Mouse (Mus musculus) ovary, postnatal 36 days (tissue): ENCODE measurements around the gene Heg1.

Experiments used
- DNase-seq: peaks from one replicate; pipeline ENCODE4 v3.0.0; 2022; ENCODE audit warnings: low spot score, mixed read lengths

Heg1 gene

DNA sequence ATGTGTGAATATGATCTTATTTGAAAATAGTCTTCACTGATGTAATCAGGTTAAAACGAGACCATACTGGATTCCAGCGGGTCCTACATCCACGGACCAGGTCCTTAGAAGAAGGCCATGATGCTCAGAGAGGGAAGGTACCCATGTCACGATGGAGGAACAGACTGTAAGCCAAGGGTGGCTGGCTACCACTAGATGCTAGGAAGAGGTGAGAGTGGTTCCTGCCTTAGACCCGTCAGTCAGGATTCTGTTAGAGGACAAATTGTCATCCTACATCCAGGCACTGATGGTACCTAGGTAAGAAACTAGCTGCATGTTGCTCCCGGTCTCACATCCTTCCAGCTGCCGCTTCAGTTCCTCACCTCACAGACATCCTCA, 6.9 kb upstream of the Heg1 start:
- DNase-seq: no peak

DNA sequence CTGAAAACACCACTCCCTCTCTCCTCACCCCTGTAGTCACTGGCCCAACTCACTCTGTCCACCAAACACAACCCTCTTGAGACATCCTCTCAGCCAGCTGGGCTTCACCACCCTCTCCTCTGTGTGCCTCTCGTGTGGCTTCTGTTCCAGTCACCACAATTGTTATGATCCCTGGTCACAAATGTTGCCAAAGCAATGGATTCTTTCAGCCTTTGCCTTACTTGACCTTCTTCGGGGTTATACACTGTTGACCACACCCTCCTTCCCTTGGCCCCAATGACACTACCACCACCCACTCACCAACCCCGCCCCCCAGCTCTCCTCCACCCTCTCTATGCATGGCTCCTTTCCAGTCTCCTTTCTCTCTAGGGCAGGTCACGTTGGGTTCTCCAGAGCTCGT, 6.3 kb upstream of the Heg1 start:
- DNase-seq: no peak

DNA sequence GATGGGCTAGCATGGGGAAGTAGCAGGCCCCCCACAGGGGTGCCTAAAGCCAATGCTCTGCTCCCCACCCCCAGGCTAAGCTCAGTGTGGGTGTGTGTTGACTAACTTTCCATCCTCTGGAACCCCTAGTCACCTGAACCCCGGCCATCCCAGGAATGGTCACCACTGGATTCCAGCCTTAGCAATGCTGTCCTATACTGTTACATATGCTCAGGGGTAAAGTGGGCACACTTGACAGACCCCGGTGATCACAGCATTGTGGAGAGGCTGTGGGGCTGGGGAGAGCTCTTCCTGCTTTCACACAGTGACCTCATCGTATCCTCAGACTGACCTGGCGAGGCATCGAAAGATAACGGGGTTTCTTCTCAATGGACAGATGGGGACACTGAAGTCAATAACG, 3.9 kb upstream of the Heg1 start:
- no peak for DNase-seq

DNA sequence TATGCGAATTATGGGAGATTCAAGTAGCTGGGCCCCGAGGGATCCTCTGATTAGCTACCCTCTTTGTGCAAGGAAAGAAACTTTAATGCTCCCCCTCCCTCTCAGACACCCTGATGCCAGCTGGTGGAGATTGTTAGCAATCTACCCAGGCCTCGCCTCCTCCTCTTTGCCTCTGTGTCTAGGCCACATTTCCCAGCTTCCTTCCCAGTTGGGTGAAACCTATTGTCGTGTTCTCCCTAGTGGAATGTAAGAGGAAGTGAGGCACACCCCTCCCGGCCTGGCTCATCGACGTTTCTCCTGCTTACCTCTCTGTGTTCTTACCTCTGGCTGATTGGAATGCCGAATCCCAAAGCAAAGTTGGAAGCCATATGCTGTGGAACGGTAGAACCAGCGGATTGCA, 3.4 kb upstream of the Heg1 start:
- no peak for DNase-seq

DNA sequence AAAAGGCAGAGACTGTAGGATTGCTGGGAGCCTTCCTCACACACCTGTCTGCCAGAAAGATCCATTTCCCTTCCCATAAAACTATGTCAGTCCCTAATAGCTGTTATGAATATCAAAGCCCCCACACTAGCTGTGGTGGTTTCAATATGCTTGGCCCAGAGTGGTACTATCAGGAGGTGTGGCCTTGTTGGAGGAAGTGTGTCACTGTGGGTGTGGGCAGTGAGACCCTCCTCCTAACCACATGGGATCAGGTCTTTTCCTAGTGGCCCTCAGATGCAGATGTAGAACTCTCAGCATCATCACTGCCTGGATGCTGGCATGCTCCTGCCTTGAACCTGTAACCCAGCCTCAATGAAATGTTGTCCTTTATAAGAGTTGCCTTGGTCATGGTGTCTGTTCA, 2.5 kb upstream of the Heg1 start:
- no peak for DNase-seq

DNA sequence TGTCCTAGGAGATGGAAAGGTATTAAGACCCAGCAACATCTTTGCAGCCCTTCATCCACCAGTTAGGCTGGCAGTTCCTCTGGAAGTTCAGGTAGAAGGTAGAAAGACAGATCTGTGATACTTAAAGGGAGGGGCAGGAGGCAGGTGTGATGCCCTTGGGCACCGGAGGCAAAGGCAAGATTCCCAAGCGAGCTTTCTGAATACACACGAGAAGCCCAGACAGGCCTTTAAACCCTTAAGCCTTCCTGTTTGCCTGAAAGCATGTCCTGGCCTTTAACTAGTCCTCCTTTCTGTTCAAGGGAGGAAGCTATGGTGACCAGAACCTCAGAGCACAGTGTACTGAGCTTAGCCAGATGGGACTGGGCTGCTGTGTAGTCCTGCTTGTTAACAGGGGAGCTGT, 1.5 kb upstream of the Heg1 start:
- no peak for DNase-seq

DNA sequence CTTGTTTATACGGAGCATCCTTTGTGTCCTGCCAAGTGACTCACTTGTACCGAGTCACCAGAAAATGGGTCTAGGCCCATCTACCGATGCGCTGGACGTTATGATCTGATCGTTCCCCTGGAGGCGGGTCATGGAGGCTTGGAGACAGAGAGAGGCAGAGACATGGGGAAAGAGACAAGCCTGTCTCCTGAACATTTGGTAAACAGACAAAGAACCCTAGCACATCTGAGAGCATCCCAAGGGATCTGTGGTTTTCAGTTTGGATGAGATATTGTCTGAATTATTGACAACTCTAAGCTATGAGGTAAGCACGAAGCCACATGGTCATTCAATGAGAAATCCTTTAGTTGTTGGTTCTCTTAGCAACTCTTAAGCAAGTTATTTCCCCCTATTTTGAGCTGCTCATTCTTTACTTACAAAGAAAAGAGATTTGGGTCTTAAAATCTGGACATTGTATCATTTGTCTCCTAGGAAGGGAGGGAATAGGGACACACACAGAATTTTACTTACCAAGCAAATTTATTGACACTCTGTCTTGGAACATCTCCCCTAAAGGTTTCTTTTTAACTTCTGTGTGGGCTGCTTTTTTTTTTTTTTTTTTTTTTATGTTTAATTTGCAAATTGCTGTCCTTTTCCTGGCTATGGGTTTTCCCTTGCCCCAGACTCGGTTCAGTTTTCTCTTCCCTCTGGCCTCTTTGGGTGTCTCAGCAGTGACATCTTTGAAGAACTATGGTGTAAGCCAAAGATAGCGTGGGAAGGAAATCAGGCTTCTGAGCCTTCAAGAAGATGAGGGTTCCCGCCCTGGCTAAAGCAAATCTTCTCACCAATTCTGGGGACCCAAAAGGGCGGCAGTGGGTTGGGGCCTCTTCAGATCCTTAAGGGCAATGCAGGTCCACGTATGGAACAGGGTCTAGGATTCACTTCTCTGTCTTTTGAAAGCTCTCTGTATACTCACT, 686 bp upstream of the Heg1 start:
- no peak for DNase-seq

DNA sequence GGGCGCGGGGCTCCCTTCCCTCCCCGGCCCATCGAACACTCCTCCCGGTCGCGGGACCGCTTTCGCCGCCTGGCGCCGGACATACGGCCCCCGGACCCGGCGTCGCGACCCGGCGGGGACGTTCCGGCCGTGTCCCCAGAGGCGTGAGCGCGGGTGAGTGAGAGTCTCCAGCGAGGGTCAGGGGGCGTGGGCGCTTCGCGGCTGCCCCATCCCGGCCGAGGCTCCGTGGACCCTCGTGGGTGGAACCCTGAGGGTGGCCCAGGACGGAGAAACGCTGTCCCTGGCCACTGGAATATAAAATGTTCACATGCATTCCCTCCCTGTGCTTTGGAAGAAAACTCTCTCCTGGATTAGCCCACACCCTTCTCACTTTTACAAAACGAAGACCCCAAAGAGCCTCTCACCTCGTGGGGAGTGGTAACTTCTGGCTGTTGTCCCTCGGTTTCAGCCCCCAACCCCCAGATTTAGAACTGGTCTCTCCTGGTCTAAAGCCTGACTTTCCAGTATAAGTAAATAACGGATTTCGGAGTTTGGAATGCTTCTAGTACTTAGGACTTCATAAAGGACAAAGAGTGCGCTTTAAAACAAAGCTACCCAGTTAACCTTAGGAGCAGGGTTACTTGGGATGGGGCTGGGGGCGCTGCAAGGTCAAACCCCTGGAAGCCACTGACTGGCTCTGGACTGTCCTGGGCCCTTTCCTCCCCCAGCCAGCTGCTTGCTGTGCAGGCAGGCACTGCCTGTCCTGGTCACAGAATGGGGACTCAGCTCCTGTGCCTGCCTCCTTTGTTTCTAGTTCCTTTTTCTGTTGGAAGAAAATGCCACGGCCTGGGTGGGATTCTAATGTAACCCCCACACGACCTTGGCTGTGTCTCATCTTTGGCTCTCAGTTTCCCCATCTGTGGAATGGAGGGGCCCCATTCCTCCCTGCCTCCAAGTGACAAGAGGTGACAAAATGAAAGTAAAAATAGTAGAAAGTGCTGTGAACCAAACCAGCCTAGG, 832 bp downstream of the Heg1 start:
- DNase-seq: no peak

DNA sequence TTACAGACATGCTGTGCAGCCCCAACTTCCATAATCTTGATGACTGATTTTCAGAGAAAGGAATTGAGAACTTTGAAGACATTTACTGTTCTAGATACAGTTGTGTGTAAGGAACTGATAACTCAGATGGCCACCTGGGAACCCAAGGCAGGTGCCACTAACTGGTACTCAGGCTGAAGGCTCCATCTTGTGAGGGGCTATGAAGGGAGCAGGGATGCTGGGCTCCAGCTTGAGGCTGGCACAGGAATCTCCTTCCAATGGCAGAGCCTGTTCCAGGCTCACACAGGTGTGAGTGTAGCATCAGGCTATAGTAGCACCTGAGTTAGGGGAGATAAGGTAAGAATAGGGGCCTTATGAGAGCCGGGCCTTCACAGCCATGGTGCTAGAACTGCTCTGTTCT, 1.9 kb downstream of the Heg1 start:
- DNase-seq: no peak

DNA sequence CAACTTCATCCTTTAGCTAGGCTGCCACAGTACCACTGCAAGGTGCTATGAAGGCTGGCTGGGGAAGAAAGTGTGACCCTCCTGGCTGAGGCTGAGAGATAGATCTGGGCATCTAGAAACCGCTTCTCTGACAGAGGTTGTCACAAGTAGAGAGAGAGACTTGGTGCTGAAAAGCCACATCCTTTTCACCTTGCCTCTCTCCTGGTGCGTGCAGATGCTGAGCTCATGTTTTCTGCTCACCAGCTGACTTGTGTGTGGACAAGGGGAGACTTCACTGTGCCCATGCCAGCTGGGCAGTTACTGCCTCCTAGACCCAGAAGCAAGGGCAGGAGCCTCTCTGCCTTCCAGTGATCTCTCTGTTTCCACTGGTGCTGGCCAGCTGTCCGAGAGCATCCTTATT, 3.6 kb downstream of the Heg1 start:
- DNase-seq: no peak

DNA sequence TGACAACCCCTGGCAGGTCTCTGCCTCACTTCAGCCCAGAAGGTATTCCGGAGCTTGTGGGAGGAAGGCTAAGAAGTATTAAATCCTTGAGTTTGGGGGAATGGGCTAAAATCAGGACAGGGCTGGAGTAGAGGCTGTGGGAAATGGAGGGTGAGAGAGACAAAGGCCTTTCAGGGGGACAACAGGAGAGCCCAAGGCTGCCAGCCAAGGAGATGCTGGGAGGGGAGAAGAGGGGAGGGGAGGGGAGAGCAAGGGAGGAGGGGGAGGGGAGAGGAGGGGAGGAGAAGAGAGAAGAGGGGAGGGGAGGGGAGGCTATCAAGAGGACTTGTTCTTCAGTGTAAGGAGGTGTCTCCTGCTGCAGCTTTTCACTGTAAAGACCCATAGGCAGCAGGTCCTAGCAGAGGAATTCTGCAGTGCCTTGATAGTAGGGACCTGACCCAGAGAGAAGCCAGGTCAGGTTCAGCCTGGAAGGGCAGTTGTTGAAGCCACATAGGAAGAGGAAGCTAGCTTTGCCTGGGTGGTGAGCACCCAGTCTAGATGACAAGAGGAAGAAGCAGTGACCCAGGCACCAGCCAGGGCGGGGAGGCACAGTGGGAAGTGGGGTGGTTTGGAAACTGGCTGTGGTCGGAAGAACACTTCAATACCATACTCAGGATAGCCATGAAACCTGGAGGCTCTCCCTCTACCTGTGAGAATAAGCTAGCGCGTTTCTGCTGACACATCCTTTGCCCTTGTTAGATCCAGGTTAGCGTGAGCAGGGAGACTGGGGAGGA, 7.0 kb downstream of the Heg1 start:
- DNase-seq: no peak

DNA sequence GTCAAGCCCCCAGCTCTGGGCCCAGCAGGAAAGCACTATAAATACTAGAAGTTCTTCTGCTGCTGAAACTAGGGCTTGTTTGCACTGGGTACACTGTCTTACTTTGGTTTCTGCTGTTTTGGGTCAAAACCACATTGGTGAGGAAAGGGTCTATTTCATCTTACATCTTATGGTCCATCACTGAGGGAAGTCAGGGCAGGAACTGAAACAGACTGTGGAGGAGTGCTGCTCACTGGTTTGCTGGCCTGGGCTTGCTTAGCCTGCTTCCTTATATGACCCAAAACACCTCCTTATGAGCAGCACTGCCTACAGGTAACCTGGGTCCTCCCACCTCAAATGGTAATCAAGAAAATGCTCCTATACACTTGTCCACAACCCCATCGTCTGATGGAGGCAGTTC, 9.4 kb downstream of the Heg1 start:
- no peak for DNase-seq

DNA sequence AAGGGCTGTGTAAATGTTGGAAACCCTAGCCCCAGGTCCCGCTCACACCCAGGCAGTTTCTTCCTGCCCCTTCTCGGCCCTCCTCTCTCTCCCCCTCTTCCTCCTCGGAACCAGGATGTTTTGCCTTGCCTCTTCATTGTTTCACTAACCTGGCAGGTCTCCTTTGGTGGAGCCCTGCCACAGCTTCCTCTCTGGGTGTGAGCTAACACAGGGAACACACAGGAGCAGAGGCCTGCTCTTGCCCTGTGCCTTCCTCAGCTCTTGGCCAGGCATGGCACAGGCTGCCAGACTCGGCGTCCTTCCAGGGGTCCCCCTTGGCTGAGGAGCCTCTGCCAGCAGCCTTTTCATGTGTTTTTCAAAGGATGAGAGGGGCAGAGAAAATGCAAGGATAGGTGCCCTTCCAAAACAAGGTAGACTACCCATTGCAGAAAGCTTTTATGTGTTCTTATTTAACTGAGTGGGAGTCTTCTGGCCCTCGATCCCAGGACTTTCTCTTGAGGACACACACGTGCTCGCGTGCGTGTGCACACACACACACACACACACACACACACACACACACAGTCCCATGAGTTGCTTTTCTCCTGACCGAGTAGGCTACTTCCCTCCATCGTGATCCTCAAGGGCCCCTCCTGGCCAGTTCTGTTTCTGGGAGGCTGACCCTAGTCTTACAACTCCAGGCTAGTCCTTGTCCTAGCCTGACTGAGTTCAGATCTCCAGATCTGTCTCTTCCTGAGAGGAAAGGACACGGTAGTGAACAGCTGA, 12.8 kb downstream of the Heg1 start:
- peak; percentile 62 for DNase-seq

DNA sequence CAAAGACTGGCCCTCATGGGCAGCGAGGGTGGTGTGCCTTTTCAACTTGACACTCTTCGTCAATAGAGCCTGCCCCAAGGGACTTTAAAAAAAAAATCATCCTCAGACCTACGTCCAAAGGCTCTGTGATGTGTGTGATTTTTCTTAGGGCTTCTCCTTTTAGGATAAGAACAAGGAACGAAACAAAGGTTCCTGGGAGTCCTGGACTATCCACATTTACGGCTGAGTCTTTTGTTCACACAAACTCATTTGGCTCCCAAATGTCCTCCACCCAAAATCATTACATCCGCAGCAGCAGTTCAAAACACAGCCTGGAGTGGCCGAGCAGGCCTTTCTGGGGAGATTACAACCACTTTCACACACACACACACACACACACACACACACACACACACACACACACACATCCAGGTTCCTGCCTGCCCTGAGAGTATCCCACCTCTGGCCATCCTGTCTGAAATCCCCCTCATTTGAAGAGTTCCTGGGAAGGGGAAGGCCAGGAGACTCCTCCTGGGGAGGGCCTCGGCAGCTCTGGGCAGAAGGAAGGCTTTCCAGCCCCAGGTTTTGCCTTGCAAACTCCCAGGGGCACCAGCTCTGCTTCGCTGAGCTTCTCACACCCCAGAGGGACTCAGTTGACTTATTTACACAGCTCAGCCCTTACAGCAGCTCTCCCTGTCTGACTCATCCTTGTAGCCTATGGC, 13.6 kb downstream of the Heg1 start:
- no peak for DNase-seq

DNA sequence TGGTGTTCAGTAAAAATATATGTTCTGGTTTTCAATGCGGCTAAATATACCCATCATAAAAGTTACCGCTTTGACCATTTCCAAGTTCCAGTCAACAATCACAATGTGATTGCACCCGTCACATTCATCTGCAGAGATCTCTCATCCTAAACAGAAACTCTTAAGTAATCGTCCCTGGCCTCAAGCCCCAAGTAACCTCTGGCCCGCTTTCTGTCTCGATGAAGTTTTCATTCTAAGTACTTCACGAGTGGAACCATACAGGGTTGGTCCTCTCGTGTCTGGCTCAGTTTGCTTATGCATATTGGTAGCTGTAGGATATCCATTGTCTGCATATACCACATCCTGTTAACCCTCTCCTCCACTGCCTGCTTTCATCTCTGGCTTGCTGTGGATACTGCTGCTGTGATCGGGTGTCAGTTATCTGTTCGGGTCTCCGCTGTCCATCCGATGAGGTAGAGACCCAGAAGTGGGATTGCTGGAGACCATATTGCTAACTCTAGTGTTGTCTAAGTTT, 14.2 kb downstream of the Heg1 start:
- DNase-seq: no peak

DNA sequence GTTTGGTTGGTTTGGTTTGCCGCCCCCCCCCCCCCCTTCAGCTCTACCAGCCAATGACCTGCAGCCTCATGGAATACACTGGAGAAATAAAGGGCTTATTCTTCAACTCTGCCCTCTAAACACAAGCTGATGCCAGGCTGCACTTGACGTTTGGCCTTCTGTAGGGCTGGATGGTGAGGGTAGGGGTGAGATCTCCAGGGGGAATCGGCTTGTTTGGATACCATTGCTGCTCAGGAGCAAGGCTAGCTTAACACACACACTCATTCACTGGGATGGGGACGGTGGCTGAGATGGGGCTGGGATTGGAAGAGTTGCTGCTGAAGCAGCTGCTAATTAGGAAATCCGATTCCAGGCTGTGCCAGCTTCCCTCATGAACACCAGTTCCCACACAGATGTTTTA, 16.4 kb downstream of the Heg1 start:
- no peak for DNase-seq

DNA sequence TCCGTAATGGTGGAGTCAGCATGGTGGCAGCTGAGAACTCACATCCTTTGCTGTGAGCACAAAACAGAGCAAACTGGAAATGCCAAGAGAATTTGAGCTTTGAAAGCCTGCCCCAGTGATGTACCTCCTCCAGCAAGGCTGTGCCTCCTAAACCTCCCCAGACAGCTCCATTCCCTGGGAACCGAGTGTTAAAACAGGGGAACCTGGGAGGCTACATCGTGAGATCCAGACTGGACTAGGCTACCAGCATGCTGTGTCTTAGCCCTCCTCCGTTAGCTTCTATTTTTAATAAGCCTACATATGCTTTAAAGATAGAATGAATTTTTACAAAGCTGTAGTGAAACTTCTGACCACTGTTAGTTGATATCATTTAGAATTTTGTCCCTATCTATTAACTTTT, 17.7 kb downstream of the Heg1 start:
- DNase-seq: no peak

DNA sequence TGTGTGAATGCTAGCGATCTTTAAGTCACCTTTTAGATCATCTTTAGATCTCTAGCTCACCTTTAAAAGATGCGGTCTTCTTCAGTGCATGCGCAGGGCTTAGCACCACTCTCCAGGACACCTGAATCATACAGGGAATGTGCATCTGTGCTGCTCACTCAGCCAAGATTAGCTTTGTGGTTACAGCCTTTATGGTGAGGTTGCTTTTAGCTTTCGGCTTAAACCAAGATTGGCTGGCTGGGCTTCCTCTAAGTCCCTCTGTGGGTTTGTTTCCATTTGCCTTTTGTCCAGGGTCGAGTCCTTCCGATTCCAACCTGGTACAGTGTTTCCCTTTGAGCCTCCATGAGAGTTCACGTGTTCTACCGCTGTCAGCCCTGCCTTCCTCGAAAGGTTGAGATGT, 20.1 kb downstream of the Heg1 start:
- DNase-seq: no peak

DNA sequence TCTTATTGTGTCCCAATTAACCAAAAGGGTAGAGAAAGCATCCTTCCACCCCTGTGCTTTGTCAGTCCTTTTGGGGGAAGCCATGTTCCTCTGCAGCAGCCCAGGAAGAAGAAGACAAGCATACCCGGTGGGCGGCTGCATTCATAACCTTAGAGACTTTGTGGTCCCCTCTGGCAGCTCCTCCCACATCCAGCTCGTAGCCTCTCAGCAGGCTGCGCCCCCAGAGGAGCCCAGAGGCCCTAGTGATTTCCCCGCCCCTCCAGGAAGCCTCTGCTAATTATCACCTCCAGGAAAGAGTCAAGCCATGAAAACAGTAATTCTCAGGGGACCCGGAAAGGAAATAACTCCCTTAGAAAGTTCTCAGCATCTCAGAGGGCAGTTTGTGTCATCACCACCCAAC, 21.1 kb downstream of the Heg1 start:
- DNase-seq: no peak

DNA sequence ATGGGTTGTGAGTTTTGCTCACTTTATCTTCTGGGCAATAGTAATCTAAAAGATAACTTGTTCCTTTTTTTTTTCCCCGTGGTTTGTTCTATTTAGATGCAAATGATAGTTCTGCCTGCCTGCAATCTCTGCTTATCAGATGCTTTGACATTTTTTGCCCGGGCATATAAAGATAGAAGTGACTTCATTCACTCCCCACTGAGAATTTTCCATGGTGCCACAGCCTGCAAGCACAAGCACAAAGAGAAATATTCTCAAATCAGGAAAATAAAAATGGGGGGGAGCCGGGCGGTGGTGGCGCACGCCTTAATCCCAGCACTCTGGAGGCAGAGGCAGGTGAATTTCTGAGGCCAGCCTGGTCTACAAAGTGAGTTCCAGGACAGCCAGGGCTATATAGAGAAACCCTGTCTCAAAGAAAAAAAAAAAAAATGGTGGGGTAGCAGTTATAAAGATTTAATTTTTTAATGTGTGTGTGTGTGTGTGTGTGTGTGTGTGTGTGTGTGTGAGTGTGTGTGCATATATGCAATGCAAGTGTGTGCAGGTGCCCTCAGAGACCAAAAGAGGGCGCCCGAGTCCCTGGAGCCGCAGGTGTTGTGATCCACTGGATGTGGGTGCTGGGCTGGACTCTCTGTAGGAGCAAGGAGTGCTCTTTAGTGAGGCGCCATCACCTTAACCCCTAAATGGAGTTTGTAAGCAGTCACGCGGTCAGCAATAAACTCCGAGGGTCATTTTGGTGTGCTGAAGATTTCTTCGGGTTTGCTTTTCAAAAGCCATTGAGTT, 22.1 kb downstream of the Heg1 start:
- DNase-seq: no peak
